Mouse (Mus musculus): Measurements from ENCODE around the gene Kif13a. TPM values are rescaled to one million over a fixed set of nuclear protein-coding genes. Genes with fewer than 3 reads are reported as not detected.

Gene Kif13a
- polyA plus RNA-seq, 1 experiment = 24.8 TPM

DNA sequence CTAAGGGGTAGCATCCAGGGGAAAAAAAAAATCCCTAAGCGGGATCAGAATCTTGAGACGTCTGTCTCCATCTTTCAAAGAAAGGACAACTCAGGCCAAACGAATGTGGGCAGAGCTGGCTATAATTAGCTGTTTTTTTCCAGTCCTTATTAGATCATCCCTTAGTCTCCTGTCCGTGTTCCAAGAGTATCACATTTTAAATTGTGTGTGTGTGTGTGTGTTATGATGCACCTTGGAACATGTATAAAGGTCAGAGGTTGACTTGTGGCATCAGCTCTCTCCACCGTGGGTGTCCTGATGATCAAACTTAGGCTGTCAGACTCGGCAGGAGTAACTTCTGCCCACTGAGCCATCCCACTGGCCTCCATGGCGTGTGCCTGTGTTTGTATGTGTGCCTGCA lies 190.2 kb downstream of the Kif13a start:
- TF ChIP-seq CTCF (IDR thresholded peaks at IDR 0.05; ENCODE audit: borderline replicate concordance, extremely low read depth, insufficient read depth, insufficient read length) = no peak
- no peak for TF ChIP-seq POLR2A (IDR thresholded peaks at IDR 0.05; ENCODE audit: borderline replicate concordance, extremely low read depth, insufficient read depth, insufficient read length, poor library complexity, severe bottlenecking)
- no peak for DNase-seq (ENCODE audit: low read depth)

DNA sequence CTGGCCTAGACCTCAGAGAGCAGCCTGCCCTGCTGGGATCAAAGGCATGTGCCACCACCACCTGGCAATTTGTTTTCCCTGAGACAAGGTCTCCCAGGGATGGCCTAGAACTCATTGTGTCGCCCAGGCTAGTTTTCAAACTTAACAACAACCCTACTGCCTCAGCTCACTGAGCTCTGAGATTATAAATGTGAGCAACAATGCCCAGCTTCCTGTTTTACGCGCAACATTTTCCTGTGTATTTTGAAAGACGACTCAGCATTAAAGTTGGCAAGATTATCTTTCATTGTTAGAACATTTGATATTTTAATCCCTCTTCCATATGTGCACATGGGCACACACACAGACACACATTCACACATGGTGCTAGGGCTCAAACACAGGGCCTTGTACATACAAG lies 192.2 kb downstream of the Kif13a start:
- TF ChIP-seq POLR2A (IDR thresholded peaks at IDR 0.05; ENCODE audit: borderline replicate concordance, extremely low read depth, insufficient read depth, insufficient read length, poor library complexity, severe bottlenecking) (no peak), CTCF (IDR thresholded peaks at IDR 0.05; ENCODE audit: borderline replicate concordance, extremely low read depth, insufficient read depth, insufficient read length) (no peak)
- no peak for DNase-seq (ENCODE audit: low read depth)

DNA sequence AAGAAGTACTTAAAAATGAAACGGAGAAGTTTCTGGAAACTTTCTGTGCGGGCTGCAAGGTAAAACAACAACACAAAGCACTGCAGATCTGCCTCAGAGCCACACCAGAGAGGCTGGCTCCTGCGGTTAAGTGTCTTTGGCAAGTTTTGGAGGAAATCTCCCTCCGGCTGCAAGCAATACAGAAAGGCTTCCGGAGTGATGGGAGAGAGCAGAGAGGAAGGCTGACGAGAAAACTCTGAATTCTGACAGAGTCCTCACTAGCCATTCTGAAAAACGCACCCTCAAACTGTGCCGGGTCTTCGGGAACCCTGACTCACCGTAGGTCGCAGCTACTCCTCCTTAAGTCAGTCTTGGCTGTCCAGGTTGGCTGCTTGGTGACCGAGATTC lies 193.2 kb downstream of the Kif13a start:
- no peak for DNase-seq (ENCODE audit: low read depth)
- no peak for TF ChIP-seq CTCF (IDR thresholded peaks at IDR 0.05; ENCODE audit: borderline replicate concordance, extremely low read depth, insufficient read depth, insufficient read length)
- no peak for TF ChIP-seq POLR2A (IDR thresholded peaks at IDR 0.05; ENCODE audit: borderline replicate concordance, extremely low read depth, insufficient read depth, insufficient read length, poor library complexity, severe bottlenecking)

DNA sequence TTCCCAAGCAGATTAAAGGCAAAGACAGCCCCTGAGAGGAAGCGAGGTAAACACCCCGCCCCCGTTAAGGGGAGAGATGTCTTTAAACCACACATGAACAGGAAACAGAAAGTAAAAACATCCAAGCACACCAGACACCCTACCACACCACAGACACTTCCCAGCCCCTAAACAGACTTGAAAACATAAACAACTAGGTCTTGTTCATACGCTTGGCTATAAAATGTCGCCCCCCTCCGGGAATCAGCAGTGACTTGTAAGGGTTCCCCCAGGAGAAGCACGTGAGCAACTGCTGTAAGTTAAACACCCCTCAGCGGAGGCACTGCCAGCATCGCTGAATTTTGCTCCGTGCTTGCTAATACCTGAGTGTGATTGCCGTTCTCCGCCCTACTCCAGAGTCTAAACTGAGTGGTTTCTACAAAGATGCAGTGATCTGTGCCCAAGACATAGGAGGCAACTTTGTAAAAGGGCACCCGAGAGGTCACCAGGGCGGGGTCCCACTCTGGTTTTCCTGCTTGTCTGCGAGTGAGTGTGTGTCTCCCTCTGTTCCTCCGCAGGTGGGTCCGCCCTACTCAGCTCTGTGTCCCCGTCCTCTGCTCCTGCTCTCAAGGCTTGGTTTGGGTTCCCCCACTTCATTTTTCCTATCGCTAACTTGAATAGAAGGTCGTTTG lies 193.7 kb downstream of the Kif13a start:
- DNase-seq (ENCODE audit: low read depth) = peak; percentile 79
- TF ChIP-seq POLR2A (IDR thresholded peaks at IDR 0.05; ENCODE audit: borderline replicate concordance, extremely low read depth, insufficient read depth, insufficient read length, poor library complexity, severe bottlenecking) (no peak), CTCF (IDR thresholded peaks at IDR 0.05; ENCODE audit: borderline replicate concordance, extremely low read depth, insufficient read depth, insufficient read length) (no peak; the same call in 1 of the 2 replicates)

DNA sequence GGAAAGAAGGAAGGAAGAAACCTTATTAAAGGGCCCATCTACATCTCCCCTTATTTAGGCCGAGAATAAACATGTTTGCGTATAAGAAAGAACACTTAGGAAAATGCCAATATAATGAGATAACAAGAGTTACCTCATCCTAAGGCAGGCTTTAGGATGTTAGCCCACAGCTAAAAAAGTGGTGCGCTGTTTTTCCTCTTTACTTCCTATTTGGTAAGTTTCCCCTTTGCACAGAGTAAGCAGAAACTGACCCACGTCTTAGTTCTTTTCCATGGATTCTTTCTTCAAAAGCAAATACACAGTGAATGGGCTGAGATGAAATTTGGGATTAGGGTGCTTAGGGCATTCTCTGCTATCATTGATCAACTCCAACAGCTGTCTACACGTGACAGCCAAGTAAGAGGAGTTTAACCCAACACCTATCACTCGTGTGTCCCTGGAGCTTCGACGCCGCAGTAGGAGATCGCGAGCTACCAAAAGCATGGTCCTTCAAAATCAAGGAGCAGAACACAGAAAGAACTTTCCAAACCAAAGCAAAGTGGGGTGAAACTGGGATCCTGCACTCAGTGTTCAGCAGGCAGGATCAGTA lies 194.4 kb downstream of the Kif13a start:
- TF ChIP-seq POLR2A (IDR thresholded peaks at IDR 0.05; ENCODE audit: borderline replicate concordance, extremely low read depth, insufficient read depth, insufficient read length, poor library complexity, severe bottlenecking) (no peak), CTCF (IDR thresholded peaks at IDR 0.05; ENCODE audit: borderline replicate concordance, extremely low read depth, insufficient read depth, insufficient read length) (no peak)
- DNase-seq (ENCODE audit: low read depth) = no peak

DNA sequence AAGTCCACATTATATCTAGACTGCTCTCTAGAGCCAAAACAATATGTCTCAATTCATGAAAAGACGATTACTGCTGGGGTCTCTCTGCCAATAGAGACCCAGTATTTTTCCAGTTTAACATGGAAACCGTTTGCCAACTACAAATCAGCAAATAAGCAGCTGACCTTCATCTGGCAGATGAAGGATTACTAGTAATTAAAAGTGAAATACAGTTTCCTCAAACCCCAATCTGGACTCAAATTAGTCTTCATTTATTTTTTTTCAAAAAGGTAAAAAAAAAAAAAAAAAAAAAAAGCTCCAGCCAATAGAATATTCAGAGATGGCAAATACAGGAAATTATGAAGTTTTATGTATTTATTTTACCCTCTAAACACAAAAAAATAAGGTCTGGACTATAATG lies 199.7 kb downstream of the Kif13a start:
- DNase-seq (ENCODE audit: low read depth) = no peak
- TF ChIP-seq CTCF (IDR thresholded peaks at IDR 0.05; ENCODE audit: borderline replicate concordance, extremely low read depth, insufficient read depth, insufficient read length) (no peak), POLR2A (IDR thresholded peaks at IDR 0.05; ENCODE audit: borderline replicate concordance, extremely low read depth, insufficient read depth, insufficient read length, poor library complexity, severe bottlenecking) (no peak)

DNA sequence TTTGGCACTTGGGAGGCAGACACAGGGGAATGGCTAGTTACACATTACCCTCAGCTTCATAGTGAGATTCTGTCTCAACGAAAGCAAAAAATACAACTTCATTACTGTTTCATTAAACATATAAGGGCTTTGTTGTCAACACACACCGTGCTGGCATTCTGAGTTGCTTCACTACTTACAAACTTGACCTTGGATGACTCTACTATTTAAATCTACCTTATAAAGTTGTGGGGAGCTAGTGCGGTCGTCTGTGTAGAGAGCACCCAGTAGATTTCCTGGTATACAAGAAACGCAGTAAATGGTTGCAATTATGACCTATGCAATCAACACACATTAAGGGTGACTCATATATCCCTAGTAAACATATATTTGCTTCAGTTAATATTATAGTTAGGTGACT lies 201.3 kb downstream of the Kif13a start:
- DNase-seq (ENCODE audit: low read depth) = no peak
- TF ChIP-seq CTCF (IDR thresholded peaks at IDR 0.05; ENCODE audit: borderline replicate concordance, extremely low read depth, insufficient read depth, insufficient read length) = no peak

DNA sequence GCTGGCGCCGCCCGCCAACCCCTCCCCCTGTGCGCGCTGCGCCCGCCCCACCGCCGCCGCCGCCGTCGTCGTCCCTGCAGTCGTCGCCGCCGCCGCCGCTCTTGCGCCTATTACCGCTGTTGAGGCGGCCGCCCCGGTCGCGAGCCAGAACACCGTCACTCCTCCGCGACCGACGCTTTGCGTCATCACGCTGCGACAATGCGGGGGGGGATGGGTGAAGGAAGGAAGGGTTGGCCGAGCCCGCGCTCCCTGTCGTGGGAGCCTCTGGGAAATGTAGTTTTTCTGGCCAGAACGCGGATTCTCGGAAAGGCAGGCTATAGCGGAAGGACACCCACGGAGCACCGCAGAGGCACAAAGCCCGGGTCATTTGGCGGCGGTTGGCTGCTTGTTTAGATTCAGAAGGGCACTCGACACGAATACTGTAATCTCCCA lies 201.8 kb downstream of the Kif13a start, which contains the start of gene Nup153:
Gene Nup153 (minus strand): TSS at position 104 of the 432 bp plus-strand sequence.
- peak; percentile 99 for DNase-seq (ENCODE audit: low read depth)
- TF ChIP-seq POLR2A (IDR thresholded peaks at IDR 0.05; ENCODE audit: borderline replicate concordance, extremely low read depth, insufficient read depth, insufficient read length, poor library complexity, severe bottlenecking) = peak; percentile 52; the same call in 1 of the 2 replicates
- no peak for TF ChIP-seq CTCF (IDR thresholded peaks at IDR 0.05; ENCODE audit: borderline replicate concordance, extremely low read depth, insufficient read depth, insufficient read length)

DNA sequence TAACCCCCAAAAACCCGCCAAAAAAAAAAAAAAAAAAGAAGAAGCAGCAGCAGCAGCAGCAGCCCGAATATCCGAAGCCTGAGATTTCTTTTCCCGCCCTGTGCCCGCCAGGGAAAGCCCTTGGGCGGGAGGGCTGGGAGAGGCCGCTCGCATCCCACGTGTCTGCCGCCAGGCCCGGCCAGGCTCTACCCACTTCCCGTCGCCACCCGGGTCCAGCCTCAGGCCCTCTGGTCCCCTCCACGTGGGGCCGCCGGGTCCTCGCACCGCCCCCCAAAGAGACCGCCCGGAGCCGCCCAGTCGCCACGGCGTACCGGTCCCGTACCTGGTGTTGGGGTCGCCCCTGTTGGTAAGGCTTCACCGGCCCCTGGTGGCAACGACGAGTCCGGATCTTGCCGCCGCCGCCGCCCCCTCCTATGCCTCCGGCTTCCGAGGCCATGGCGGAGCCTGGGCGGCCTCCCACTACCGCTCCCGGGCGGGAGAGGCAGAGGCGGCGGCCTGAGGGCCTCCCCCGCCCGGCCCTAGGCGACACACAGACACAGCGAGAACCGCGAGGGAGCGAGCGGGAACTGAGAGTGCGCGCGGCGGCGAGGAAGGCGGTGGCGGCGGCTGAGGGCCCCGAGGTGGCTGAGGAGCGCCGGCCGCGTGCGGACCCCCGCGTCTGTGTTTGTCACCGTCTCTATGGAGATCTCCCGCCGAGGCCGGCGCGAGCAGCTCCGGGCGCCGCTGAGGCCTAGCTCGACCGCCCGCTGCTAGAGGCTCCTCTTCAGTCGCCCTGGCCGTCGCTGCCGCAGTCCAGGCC lies 202.4 kb downstream of the Kif13a start:
- peak; percentile 66 for DNase-seq (ENCODE audit: low read depth)
- TF ChIP-seq POLR2A (IDR thresholded peaks at IDR 0.05; ENCODE audit: borderline replicate concordance, extremely low read depth, insufficient read depth, insufficient read length, poor library complexity, severe bottlenecking) (no peak), CTCF (IDR thresholded peaks at IDR 0.05; ENCODE audit: borderline replicate concordance, extremely low read depth, insufficient read depth, insufficient read length) (no peak)

DNA sequence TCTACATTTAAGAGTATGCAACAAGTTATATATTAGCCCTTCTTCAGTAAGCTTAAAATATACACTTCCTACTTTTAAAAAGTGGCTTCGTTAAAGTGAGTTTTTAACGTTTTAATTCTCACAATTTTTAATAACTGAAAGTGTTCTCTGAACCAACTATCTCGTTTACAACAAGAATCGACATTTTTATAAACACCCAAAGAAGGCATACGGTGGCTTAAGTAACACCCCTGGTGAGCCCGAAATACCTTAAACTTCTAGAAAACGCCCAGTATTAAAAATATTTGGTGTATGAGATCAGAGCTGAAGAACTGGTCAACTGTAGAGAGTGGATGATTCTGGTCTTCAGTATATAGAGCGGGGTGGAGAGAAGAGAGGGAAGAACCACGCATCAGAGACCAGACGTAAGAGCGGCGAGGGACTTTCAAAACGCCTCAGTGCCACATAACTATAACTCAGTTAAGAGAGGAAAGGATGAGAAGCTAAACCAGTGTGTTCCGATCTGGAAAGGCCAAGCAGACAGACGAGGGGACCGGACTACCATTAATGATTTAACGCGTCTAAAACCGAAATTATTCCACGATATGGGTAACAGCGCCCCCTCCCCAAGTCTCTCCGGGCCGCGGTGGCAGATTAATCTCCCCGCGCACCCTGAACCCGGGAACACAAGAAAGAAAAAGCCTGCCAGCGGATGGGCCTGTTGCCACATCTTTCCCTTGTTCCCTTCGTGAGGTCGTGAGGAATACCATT lies 203.2 kb downstream of the Kif13a start:
- DNase-seq (ENCODE audit: low read depth) = peak; percentile 64
- TF ChIP-seq CTCF (IDR thresholded peaks at IDR 0.05; ENCODE audit: borderline replicate concordance, extremely low read depth, insufficient read depth, insufficient read length) = peak; percentile 9; the same call in 1 of the 2 replicates
- no peak for TF ChIP-seq POLR2A (IDR thresholded peaks at IDR 0.05; ENCODE audit: borderline replicate concordance, extremely low read depth, insufficient read depth, insufficient read length, poor library complexity, severe bottlenecking)

DNA sequence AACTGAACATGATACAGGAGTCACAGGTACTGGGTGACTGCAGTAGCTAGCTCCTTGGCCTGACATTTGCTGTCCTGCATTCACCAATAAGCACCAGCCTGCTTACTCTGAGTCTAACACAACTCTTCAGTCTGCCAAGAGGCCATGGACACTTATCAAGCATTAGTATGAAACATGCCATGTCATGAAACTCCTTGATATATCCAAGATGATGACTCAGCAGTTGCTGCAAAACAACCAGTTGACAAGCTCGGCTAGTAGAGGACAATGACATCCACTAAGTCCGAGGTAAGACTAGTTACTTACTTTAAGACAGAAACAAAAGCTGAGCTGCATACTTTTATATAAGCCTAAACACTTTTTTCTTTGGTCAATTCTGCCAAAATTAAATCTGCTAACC lies 204.4 kb downstream of the Kif13a start:
- peak; percentile 1 for DNase-seq (ENCODE audit: low read depth)
- TF ChIP-seq CTCF (IDR thresholded peaks at IDR 0.05; ENCODE audit: borderline replicate concordance, extremely low read depth, insufficient read depth, insufficient read length) = no peak
- TF ChIP-seq POLR2A (IDR thresholded peaks at IDR 0.05; ENCODE audit: borderline replicate concordance, extremely low read depth, insufficient read depth, insufficient read length, poor library complexity, severe bottlenecking) = no peak
